Mouse (Mus musculus): ENCODE data around the gene Msrb2. TPM values are rescaled to one million over a fixed set of nuclear protein-coding genes. Genes with fewer than 3 reads are reported as not detected.

Msrb2 gene
- total RNA-seq, 2 experiments from 2014 or later = 6.1 to 7.5 TPM

DNA sequence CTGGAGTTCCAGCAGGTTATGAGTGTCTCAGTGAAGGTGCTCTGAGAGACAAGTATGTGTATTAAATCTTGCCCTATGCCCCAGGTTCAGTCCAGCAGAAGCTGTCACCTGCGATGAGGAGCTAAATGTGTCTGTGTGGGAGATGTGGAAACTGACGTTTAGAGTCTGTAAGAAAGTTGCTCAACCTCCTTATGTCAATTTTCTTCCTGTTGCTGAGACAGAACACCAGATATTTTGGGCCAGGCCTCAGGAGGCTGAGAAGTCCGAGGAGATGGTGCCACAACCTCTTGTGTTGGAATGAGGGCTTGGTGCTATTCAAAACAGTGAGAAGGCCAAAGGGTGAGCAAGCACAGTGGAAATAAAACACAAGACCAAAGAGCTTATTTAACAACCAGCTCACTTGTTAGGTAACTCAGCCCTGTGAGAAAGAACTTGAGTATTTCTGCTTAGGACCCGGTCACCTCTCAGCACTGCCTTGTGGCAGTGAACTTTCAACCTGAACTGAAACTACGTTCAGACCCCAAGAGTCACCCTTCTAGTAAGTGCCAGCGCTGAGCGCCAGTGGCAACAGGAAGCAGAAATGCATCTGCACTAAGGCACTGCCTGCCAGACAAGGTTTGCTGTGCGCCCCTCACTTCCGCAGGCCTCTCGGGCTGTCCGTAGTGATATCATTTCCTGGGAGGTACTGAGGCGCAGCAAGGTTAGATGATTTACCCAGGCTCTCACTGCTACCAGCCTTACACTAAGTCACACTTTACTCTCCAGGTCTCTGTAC lies 17.3 kb downstream of the Msrb2 start:
- no peak for DNase-seq

DNA sequence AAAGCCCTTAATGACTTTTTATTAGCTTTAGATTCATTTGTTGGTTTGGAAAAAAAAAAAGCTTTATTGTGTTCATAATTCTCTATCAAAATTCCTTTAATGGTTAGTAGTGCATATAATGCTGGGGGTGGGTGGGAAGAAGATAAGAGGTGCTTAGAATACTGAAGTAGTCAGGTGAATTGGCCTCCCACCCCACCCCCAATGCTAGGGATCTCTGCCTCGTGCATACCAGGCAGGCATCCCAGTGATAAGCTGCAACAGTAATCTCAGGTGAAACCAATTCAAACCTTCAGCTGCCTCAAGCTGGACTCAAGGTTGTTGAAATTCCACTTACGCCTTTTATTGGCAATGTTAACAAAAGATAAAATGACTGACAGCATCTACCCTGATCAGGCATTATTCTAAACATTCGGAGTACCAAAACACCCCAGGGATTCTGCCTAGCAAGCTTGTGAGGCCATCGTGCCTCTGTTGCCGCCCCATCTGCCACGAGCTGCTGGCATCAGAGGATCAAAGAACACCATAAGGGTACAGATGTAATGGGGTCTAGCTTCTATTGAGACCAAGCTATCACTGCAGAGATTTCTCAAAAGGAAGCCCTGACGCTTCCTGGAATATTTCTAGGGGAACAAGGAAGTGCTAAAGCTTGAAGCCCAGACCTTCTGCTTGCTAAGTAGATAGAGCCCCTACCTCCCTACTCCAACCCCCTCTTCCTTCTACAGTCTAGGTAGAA lies 19.3 kb downstream of the Msrb2 start:
- DNase-seq = no peak

DNA sequence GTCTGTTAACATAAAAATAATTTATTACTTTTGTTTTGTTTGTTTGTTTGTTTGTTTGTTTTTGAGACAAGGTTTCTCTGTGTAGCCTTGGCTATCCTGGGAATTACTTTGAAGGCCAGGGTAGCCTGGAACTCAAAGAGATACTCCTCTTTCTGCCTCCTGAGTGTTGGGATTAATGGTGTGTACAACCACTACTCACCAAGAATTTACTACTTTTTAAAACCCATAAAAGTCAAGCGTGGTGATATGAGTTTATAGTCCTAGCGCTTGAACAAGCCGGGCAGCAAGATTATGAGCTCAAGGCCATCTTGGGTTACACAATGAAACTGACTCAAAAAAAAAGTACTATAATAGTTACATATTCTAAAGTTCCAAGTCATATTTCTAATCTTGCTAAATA lies 20.4 kb downstream of the Msrb2 start:
- no peak for DNase-seq

DNA sequence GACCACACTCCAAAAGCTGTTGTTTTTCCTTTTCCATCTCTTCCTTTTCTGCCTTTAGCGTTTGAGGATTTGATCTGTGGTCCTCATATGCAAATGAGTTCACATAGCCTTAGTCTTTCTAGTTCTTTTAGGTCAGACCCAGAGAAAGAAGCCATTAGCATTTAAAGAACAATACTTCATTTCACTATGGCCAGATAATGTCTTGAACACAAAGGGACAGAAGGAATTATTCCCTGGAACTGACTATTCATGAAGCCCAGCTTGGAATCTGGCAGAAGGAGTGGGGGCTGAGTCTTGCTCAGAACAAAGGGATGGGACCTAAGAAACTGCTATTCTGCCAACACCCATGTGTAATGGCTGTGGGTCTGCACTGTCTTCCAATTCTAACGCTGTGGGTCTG lies 21.6 kb downstream of the Msrb2 start:
- no peak for DNase-seq

DNA sequence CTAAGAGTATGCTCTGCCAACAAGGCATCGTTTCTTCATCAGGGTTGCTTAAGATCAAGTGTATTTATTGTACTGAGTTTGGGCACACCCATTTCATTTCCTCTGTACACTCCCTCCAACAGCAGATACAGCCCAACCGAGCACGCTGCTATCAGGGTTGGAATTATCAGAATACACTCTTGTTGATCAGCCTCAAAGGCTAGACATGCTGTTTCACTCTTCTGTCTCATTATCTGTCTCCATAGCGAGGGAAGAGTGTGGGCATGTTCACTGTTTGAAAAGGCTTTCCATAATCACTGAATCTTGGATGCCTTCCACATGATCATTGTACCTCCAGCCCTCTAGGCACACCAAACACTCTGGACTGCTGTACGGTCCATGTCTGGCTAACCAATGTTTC lies 34.2 kb downstream of the Msrb2 start:
- no peak for DNase-seq

DNA sequence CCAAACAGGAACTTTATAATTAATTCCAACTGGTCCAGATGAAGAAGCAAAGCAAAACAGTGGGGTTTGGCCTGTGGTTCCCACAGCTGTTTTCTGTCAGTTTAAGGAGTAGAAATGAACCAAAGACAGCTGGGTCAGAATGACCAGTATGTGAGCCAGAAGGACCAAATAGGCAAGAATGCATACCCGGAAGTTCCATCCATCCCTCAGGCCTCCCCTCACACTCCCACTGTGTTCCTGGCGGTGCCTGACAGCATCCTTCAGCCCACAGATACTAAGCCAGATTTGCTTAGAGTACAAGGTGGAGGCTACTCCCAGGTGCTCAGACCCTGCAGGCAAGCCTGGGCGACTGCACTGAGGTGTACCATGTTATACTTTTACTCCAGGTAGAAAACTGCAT lies 35.3 kb downstream of the Msrb2 start:
- DNase-seq = no peak

DNA sequence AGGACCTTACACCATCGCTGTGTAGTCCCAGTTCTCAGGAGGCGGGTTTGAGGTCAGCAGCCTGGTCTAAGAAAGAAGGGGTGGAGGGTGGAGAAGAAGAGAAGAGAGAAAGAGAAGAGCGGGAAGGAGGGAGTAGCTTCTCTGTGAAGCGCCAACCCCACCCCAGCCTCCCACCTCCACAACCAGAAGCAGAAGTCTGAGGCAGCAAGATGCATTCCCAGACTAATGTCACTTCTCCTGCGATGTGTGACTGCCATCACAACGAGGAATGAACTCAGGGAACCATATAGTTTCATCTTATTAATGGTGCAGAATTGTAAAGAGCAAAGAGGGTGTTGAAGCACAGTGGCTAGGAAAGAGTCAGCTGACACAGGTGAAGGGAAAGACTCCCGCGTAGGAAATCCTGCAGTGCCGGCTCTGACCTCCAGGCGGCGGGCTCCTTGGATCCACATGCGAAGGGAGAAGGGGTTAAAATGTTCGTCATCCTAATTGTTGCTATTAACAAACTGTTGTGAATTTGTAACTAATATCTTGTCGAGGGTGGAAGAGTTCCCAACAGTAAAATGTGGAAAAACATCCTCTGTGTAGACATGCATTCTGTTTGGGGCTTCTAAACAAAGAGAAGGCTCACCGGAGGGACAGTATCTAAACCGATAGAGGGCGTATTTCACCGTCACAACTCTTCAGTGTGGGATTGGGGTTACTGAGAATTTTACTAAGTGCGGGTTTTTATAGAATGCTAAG lies 43.2 kb downstream of the Msrb2 start:
- DNase-seq = peak; percentile 68

DNA sequence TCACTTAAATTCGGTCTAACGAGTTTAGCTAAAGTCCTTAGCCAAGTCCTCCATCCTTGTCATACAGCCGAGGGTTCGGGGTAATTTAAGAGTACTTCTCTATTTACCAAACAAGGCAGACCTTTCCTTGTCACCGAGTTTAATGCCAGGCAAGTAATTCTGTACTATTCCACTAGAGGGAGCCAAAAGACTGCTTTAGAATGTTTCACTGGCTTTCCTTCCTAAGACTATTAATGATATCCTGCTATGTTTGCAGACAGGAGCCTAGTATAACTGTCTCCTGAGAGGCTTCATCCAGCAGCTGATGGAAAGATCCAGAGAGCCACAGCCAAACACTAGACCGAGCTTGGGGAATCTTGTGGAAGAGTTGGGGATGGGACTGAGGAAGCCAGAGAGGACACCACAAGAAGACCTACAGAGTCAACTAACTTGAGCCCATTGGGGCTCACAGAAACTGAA lies 43.9 kb downstream of the Msrb2 start:
- DNase-seq = no peak

DNA sequence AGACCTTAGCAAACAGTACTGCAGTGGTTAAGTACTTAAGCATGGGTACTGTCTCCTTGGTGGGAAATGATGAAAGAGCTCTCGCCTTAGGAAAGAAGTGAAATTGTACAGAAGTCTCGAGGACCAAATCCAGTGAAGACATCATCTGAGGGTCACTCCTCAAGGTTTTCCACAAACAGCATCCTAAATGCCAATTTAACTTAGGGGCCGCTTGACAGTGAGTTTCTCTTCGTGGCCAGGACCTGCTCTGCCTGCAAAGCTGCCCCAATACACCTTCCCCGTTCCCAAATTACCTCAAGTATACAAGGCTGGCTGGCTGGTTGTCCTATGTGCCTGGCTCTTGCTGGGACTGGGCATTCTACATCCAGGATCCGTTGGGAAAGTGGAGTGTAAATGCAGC lies 44.8 kb downstream of the Msrb2 start:
- no peak for DNase-seq

DNA sequence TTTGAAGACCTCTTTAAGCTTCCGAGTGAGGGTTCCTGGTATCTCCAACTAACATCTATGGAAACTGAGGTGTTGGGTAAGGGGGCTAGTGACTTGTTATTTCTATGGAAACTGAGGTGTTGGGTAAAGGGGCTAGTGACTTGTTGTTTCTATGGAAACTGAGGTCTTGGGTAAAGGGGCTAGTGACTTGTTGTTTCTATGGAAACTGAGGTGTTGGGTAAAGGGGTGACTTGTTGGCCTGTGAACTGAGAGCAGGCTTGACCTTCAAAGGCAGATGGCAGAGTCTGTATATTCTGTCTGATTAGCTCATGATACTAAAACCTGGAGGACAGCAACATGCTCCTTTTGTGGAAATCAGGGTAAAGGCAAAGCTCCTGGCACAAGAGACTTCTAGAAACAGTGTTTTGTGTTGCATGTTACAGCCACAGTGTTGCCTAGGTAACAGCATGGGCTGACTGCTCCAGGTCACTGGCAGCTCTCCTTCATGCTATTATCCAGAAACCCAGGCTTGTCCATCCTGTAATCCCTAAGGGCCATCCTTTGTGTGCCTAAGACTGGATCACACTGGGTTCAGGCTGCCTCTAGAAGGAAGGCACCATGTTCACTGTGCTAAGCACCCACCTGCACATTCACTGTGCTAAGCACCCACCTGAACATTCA lies 48.6 kb downstream of the Msrb2 start:
- DNase-seq = no peak

DNA sequence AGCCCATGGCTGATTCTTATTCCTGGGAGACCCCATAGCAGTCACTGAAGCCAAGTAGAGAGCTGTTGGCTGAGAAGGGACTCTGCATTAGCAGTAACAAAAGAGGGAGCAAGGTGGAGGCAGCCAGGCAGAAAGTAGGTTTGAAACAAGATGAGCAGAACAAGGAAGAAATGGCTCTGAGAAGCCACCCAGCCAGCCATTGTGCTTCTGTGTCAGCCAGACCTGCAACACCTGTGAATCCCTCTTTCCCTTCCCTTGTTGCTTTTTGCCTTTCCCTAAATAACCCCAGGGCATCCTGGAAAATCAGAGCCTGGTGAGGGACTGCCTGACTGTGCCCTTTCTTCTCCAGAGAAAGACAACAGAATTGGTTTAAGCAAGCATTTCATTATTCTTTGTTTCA lies 51.0 kb downstream of the Msrb2 start:
- DNase-seq = no peak

DNA sequence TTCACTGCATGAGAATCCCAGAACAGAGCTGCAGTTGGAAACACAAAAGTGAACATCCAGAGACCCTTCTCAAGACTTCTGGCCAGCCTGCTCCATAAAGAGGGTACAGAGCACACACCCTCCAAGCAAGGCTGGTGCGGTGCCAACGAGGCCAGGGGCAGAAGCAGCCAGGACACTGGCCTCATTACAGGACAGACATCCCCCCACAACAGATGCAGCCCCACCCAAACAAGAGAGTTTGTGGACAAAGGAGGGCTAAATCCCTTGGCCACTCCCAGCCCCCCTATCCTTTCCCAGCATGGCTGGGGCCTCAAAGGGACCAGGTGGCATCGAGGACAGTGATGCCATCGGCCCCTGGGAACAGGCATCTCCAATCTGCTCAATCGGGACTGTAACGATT lies 51.8 kb downstream of the Msrb2 start:
- no peak for DNase-seq

DNA sequence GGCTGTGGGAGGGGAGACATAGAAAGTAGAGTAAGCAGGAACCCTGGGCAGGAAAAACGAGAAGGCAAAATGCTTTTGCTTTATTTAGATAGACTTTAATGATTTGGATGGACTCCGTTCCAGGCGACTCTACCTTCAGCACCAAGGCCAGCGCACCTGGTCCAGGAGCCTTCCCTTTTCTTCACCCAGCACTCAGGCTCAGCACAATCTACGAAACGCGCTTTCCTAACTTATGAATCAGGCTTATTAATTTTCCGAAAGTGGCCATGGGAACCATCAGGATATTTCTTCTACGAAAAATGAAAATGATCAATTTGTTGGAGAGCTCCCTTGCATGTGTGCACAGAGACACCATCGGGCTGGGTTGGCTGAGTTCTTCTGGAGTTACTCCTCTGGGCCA lies 57.8 kb downstream of the Msrb2 start:
- DNase-seq = peak; percentile 29

DNA sequence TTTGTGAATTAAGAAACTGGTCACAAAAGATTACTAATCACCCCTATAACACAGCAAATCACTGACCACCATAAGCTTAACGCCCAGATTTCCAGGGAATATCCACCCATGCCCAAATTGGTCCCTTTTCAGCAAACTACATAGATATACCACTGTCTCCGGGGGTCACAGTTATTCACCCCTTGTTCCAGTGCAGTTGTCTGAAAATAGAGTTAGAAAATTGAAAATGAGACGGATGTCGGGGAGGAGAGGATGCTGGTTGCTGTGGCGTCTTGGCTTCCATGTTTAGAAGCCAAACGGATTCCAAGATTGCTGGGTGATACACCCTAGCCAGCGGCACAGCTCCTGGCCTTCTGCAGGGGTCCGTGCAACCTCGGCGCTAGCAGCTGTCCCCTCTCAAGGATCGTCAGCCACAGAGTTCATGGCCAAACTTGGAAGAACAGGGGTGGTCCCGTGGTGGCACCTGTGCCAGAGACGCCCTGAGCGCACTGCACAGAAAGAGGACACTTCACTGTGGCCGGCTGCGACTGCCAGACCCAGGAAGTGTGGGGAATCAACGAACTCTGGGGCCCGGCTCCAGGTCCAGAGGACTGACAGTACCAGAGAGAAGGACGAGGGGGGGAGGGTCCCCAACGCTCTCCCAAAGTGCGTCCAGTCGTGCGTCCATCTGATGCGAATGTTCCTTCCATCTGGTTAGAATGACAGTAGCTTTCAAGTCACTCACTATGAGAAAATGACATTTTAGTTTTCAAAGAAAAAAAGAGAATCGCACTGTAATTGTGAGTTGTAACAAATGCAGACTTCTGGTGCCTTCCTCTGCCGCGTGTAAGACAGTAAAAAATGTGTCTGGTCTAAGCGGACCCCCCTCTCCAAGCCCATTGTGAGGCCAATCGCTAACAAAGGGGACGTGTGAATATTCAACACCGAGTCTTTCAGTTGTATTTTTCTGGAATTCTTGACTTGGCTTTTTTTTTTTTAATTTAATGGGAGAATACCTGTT lies 58.8 kb downstream of the Msrb2 start:
- DNase-seq = no peak

DNA sequence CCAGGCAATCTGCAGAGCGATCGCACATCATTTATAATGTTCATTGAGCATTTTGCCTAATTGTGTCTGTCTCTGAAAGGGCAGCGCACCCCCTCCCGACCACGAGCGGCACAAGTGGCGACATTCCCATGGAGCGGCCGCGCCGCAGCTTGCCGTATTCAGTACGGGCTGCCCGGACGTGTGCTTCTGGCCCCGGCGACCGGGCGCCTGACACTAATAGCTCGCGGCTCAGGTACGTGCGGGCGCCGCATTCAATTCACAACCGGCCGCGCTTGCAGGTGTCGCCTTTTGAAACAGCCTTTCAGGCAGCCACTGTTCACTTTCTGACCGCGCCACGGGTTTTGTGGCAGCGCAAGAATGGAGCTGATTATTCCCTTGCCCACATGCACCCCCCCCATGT lies 59.5 kb downstream of the Msrb2 start:
- no peak for DNase-seq

DNA sequence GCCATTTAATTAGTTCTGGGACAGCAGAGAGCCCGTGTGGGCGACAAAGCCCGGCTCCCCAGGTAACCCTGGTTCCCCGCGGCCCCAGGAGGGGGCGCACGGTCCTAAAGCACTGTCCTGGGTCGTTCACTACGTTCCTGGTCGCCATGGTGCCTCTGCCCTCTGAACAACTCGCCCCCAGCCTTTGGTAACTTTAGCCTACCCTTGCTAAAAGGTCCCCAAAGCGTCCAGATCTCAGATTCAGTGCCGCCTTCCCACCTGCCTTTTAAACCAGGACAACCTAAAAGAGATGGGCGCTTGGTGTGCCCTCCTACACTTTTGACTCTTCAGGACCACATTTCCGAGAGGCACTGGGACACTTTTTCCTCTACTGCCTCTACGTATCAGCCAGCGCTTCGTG lies 59.9 kb downstream of the Msrb2 start:
- DNase-seq = no peak

DNA sequence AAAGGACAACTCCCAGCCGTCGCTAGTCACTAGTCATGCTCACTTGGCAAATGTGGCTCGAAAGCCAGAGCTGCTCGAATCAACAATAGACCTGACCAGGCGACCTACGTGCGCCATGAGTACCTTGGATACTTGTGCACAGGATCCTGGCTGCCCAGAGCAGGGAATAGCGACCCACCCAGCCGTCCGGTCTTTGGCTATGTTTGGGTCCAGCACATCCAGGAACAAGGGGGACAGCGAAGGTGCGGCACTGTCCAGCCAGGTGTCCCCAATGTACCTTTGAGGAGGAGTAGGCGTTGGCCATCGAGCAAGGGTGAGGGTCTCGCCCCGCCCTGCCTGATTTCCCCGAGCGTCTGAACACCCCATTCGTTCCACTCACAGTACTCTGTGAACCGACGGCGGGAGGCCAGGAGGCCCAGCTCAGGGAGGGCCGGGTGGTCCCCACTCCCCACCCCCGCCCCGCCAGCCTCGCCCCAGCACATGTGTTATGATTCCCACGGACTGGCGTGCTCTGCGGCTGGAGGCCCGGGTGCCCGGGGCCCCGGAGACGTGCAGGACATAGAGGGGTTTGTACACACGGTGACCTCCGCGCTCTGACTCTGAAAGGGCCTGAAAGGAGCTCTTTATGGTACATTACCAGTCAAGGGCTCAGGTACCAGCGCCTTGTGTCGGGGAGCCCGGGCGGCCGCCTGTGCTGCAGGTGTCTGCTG lies 60.5 kb downstream of the Msrb2 start:
- no peak for DNase-seq

DNA sequence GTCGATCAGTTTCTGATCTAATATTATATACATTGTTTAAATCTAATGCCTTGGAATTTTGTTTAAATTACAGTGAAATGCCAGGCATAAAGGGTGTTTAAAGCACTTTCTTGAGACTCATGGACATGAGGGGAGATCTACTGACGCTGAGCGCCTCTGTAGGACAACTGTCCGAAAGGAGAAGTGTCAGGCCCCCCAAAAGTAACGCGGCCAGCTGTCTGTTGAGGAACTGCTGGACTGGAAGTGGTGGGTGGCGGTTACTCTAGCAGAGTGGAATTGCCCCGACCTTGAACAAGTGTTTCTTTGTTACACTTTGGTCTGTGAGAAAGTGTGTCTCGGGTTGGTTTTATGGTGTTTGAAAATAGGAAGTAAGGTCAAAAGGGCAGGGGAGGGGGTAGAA lies 73.1 kb downstream of the Msrb2 start:
- no peak for DNase-seq
